Mouse (Mus musculus): Measurements from ENCODE around the gene Galnt7. TPM values are rescaled to one million over a fixed set of nuclear protein-coding genes. Genes with fewer than 3 reads are reported as not detected.
A peak's percentile ranks its signal among the peaks of the same experiment; 100 is the strongest.
"Not testable (repeated sequence)": the region's sequence is repeated elsewhere in the genome, so short reads cannot be mapped to it uniquely, and the experiment has no call there.

Gene Galnt7
- total RNA-seq, 1 experiment, result 17.7 TPM

- Histone ChIP-seq H3K27ac (ENCODE audit: insufficient read depth, low read depth, low read length, poor library complexity, severe bottlenecking) (peak within 1 kb of the TSS; percentile 98), H3K4me3 (ENCODE audit: insufficient read depth in 1 of 2, low read depth in 1 of 2, low read length in 2 of 2, poor library complexity in 1 of 2, severe bottlenecking in 1 of 2) (peak within 1 kb of the TSS; percentile 95 to 96), H3K9me3 (ENCODE audit: control insufficient read depth, insufficient read depth, low read depth, low read length) (no peaks in the 10 kb centered on the region), H3K4me1 (ENCODE audit: control insufficient read depth in 2 of 2, insufficient read depth in 2 of 2, low read length in 2 of 2, poor library complexity in 1 of 2) (peaks cover 2 to 7% of the 10 kb centered on the region in 2 experiments; a peak in 2 of 4 replicates), H3K36me3 (ENCODE audit: control insufficient read depth, insufficient read depth, low read length, poor library complexity, severe bottlenecking) (peaks cover 19% of the 10 kb centered on the region), H3K9ac (ENCODE audit: insufficient read depth, low read depth, low read length, poor library complexity, severe bottlenecking) (peak within 1 kb of the TSS; percentile 99)
- in situ Hi-C loops (cut with MboI; ENCODE audit: low sequenced_read_pairs in 2 of 2, unreplicated experiment in 2 of 2), result no loop called here
- peak; percentile 53; the same call in 1 of the 2 replicates for TF ChIP-seq HCFC1 (IDR thresholded peaks at IDR 0.05; ENCODE audit: borderline replicate concordance, insufficient read depth, low read length)
- peak; percentile 42; the same call in 1 of the 2 replicates for TF ChIP-seq CHD2 (IDR thresholded peaks at IDR 0.05; ENCODE audit: low read depth, low read length)
- TF ChIP-seq ZC3H11A (IDR thresholded peaks at IDR 0.05; ENCODE audit: borderline replicate concordance, low read depth, low read length), result no peak
- DNase-seq (ENCODE audit: low read depth, low spot score), result peak; percentile 99
Measured at GRCm38 (mm10) chr8:57511316-57512118, 141.3 kb downstream of the Galnt7 start, which contains the start of gene Hmgb2. TSS of gene Hmgb2 (plus strand) at chr8:57511907.

- Histone ChIP-seq H3K27ac (ENCODE audit: insufficient read depth, low read depth, low read length, poor library complexity, severe bottlenecking) (peak overlapping the region; percentile 95), H3K9me3 (ENCODE audit: control insufficient read depth, insufficient read depth, low read depth, low read length) (no peaks in the 10 kb centered on the region), H3K36me3 (ENCODE audit: control insufficient read depth, insufficient read depth, low read length, poor library complexity, severe bottlenecking) (peaks cover 17% of the 10 kb centered on the region), H3K4me1 (ENCODE audit: control insufficient read depth in 2 of 2, insufficient read depth in 2 of 2, low read length in 2 of 2, poor library complexity in 1 of 2) (peaks cover 2 to 7% of the 10 kb centered on the region in 2 experiments; a peak in 2 of 4 replicates), H3K9ac (ENCODE audit: insufficient read depth, low read depth, low read length, poor library complexity, severe bottlenecking) (peak overlapping the region; percentile 99), H3K4me3 (ENCODE audit: insufficient read depth in 1 of 2, low read depth in 1 of 2, low read length in 2 of 2, poor library complexity in 1 of 2, severe bottlenecking in 1 of 2) (peak overlapping the region; percentile 95 to 96)
- in situ Hi-C loops (cut with MboI; ENCODE audit: low sequenced_read_pairs in 2 of 2, unreplicated experiment in 2 of 2), result no loop called here
- TF ChIP-seq MAFK (IDR thresholded peaks at IDR 0.05; ENCODE audit: insufficient read depth, low read depth, low read length) (no peak), HCFC1 (IDR thresholded peaks at IDR 0.05; ENCODE audit: borderline replicate concordance, insufficient read depth, low read length) (no peak), ZC3H11A (IDR thresholded peaks at IDR 0.05; ENCODE audit: borderline replicate concordance, low read depth, low read length) (no peak), ZNF384 (IDR thresholded peaks at IDR 0.05; ENCODE audit: low read depth, low read length) (no peak), CHD2 (IDR thresholded peaks at IDR 0.05; ENCODE audit: low read depth, low read length) (no peak)
- DNase-seq (ENCODE audit: low read depth, low spot score), result no peak
Measured at GRCm38 (mm10) chr8:57510791-57511315, 142.0 kb downstream of the Galnt7 start.

GRCm38 (mm10) chr8:57508657-57509056 lies 144.2 kb downstream of the Galnt7 start:
- Histone ChIP-seq H3K9ac (ENCODE audit: insufficient read depth, low read depth, low read length, poor library complexity, severe bottlenecking) (no peak overlapping the region), H3K36me3 (ENCODE audit: control insufficient read depth, insufficient read depth, low read length, poor library complexity, severe bottlenecking) (peaks cover 13% of the 10 kb centered on the region), H3K4me3 (ENCODE audit: insufficient read depth in 1 of 2, low read depth in 1 of 2, low read length in 2 of 2, poor library complexity in 1 of 2, severe bottlenecking in 1 of 2) (no peak overlapping the region), H3K27ac (ENCODE audit: insufficient read depth, low read depth, low read length, poor library complexity, severe bottlenecking) (no peak overlapping the region), H3K4me1 (ENCODE audit: control insufficient read depth in 2 of 2, insufficient read depth in 2 of 2, low read length in 2 of 2, poor library complexity in 1 of 2) (peaks cover 7 to 9% of the 10 kb centered on the region in 2 experiments; a peak in 3 of 4 replicates), H3K9me3 (ENCODE audit: control insufficient read depth, insufficient read depth, low read depth, low read length) (no peaks in the 10 kb centered on the region)
- no peak for TF ChIP-seq ZNF384 (IDR thresholded peaks at IDR 0.05; ENCODE audit: low read depth, low read length)
- TF ChIP-seq HCFC1 (IDR thresholded peaks at IDR 0.05; ENCODE audit: borderline replicate concordance, insufficient read depth, low read length), result no peak
- no peak for TF ChIP-seq CHD2 (IDR thresholded peaks at IDR 0.05; ENCODE audit: low read depth, low read length)
- TF ChIP-seq ZC3H11A (IDR thresholded peaks at IDR 0.05; ENCODE audit: borderline replicate concordance, low read depth, low read length), result no peak
- TF ChIP-seq MAFK (IDR thresholded peaks at IDR 0.05; ENCODE audit: insufficient read depth, low read depth, low read length), result no peak
- in situ Hi-C loops (cut with MboI; ENCODE audit: low sequenced_read_pairs in 2 of 2, unreplicated experiment in 2 of 2), result no loop called here
- DNase-seq (ENCODE audit: low read depth, low spot score), result no peak

- in situ Hi-C loops (cut with MboI; ENCODE audit: low sequenced_read_pairs in 2 of 2, unreplicated experiment in 2 of 2), result no loop called here
- H3K9ac ChIP-seq (ENCODE audit: insufficient read depth, low read depth, low read length, poor library complexity, severe bottlenecking), result no peak overlapping the region
- H3K4me3 ChIP-seq (ENCODE audit: insufficient read depth in 1 of 2, low read depth in 1 of 2, low read length in 2 of 2, poor library complexity in 1 of 2, severe bottlenecking in 1 of 2), result no peak overlapping the region
- TF ChIP-seq MAFK (IDR thresholded peaks at IDR 0.05; ENCODE audit: insufficient read depth, low read depth, low read length) (no peak), HCFC1 (IDR thresholded peaks at IDR 0.05; ENCODE audit: borderline replicate concordance, insufficient read depth, low read length) (no peak), ZC3H11A (IDR thresholded peaks at IDR 0.05; ENCODE audit: borderline replicate concordance, low read depth, low read length) (no peak), ZNF384 (IDR thresholded peaks at IDR 0.05; ENCODE audit: low read depth, low read length) (no peak), CHD2 (IDR thresholded peaks at IDR 0.05; ENCODE audit: low read depth, low read length) (no peak)
- no peaks in the 10 kb centered on the region for H3K9me3 ChIP-seq (ENCODE audit: control insufficient read depth, insufficient read depth, low read depth, low read length)
- DNase-seq (ENCODE audit: low read depth, low spot score), result no peak
- H3K4me1 ChIP-seq (ENCODE audit: control insufficient read depth in 2 of 2, insufficient read depth in 2 of 2, low read length in 2 of 2, poor library complexity in 1 of 2), result peaks cover 7 to 9% of the 10 kb centered on the region in 2 experiments; a peak in 3 of 4 replicates
- H3K27ac ChIP-seq (ENCODE audit: insufficient read depth, low read depth, low read length, poor library complexity, severe bottlenecking), result no peak overlapping the region
- peaks cover 7% of the 10 kb centered on the region for H3K36me3 ChIP-seq (ENCODE audit: control insufficient read depth, insufficient read depth, low read length, poor library complexity, severe bottlenecking)
Measured at GRCm38 (mm10) chr8:57507556-57508063, 145.2 kb downstream of the Galnt7 start.

- H3K36me3 ChIP-seq (ENCODE audit: control insufficient read depth, insufficient read depth, low read length, poor library complexity, severe bottlenecking); H3K9ac ChIP-seq (ENCODE audit: insufficient read depth, low read depth, low read length, poor library complexity, severe bottlenecking); DNase-seq (ENCODE audit: low read depth, low spot score); H3K27ac ChIP-seq (ENCODE audit: insufficient read depth, low read depth, low read length, poor library complexity, severe bottlenecking); in situ Hi-C loops (cut with MboI; ENCODE audit: low sequenced_read_pairs in 2 of 2, unreplicated experiment in 2 of 2); H3K4me3 ChIP-seq (ENCODE audit: insufficient read depth in 1 of 2, low read depth in 1 of 2, low read length in 2 of 2, poor library complexity in 1 of 2, severe bottlenecking in 1 of 2); H3K9me3 ChIP-seq (ENCODE audit: control insufficient read depth, insufficient read depth, low read depth, low read length): not testable (repeated sequence)
- peaks cover 7 to 11% of the 10 kb centered on the region in 2 experiments; a peak in 3 of 4 replicates for H3K4me1 ChIP-seq (ENCODE audit: control insufficient read depth in 2 of 2, insufficient read depth in 2 of 2, low read length in 2 of 2, poor library complexity in 1 of 2)
Measured at GRCm38 (mm10) chr8:57505500-57505899, 147.3 kb downstream of the Galnt7 start.

All from ES-E14 (cell line).